Mouse (Mus musculus): ENCODE results near the gene Dhx9. TPM values are rescaled to one million over a fixed set of nuclear protein-coding genes. Genes with fewer than 3 reads are reported as not detected.
"Not testable (repeated sequence)": the region's sequence is repeated elsewhere in the genome, so short reads cannot be mapped to it uniquely, and the experiment has no call there.

Dhx9 gene
- polyA plus RNA-seq, 1 experiment from 2014 or later = 59.0 TPM

- H3K36me3 ChIP-seq (ENCODE audit: poor library complexity, severe bottlenecking) = no peaks in the 10 kb centered on the region
- H3K9me3 ChIP-seq (replicated peaks) = no peaks in the 10 kb centered on the region
- no peaks in the 10 kb centered on the region for H3K4me1 ChIP-seq
- no peak overlapping the region for H3K4me3 ChIP-seq
- H3K9ac ChIP-seq = no peak overlapping the region
- no peak overlapping the region for H3K27ac ChIP-seq
- H3K27me3 ChIP-seq = no peaks in the 10 kb centered on the region
- 90% methylated on average over 11 of the region's 11 CpGs for WGBS
- ATAC-seq = no peak
- no peak overlapping the region for H3K4me2 ChIP-seq
These were observed 49.9 kb downstream of the Dhx9 start for GRCm38 (mm10) chr1:153437536-153437935.

DNA sequence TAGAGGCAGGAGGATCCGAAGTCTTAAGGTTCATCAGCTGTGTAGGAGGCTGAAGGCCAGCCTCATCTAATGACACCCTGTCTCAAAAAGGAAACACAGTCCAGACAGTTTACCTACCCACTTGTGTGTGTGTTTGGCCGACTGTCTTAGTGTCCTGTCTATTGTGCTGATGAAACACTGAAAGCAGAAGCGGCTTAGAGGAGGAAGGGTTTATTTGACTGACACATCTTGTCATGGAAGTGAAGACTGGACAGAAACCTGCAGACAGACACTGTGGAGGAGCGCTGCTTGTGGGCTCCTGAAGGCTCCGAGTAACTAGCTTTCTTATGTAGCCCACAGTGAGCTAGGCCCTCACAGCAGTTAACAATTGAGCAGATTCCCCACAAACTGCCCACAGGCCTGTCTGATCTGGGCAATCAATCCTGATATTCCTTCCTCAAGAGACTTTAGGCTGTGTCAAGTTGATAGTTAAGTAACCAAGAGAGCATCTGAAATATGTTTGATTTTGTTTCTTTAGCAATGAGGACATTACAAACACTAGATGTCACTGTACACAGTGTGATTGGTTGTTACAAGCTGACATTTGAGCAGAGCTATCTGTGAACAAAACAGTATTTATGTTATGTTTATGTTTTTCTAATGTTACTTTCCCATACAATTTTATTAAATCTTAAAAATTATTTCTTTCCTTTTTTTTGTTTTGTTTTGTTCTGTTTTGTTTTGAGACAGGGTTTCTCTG is 53.4 kb downstream of the Dhx9 start:
- Histone ChIP-seq H3K27ac (no peak overlapping the region), H3K36me3 (ENCODE audit: poor library complexity, severe bottlenecking) (no peaks in the 10 kb centered on the region), H3K9me3 (replicated peaks) (no peaks in the 10 kb centered on the region), H3K4me3 (no peak overlapping the region), H3K27me3 (no peaks in the 10 kb centered on the region), H3K9ac (no peak overlapping the region), H3K4me1 (no peaks in the 10 kb centered on the region), H3K4me2 (no peak overlapping the region)
- no peak for ATAC-seq
- WGBS = 88% methylated on average over 5 of the region's 5 CpGs

- no peaks in the 10 kb centered on the region for H3K27me3 ChIP-seq
- ATAC-seq = no peak
These were observed 55.1 kb downstream of the Dhx9 start for GRCm38 (mm10) chr1:153432329-153432728.

GRCm38 (mm10) chr1:153431701-153432100 is 55.8 kb downstream of the Dhx9 start:
- no peak overlapping the region for H3K27ac ChIP-seq
- no peak overlapping the region for H3K9ac ChIP-seq
- WGBS = 90% methylated on average over 10 of the region's 10 CpGs
- no peak for ATAC-seq
- H3K27me3 ChIP-seq = peaks cover 6% of the 10 kb centered on the region; the same call in 1 of the 2 replicates
- H3K4me1 ChIP-seq = no peaks in the 10 kb centered on the region
- no peaks in the 10 kb centered on the region for H3K9me3 ChIP-seq (replicated peaks)
- H3K4me3 ChIP-seq = no peak overlapping the region
- no peak overlapping the region for H3K4me2 ChIP-seq
- no peaks in the 10 kb centered on the region for H3K36me3 ChIP-seq (ENCODE audit: poor library complexity, severe bottlenecking)

More at GRCm38 (mm10) chr1:153432329-153432728, 55.1 kb downstream of the Dhx9 start:
- Histone ChIP-seq H3K9me3 (replicated peaks) (no peaks in the 10 kb centered on the region), H3K9ac (no peak overlapping the region), H3K36me3 (ENCODE audit: poor library complexity, severe bottlenecking) (no peaks in the 10 kb centered on the region), H3K4me2 (no peak overlapping the region), H3K4me3 (no peak overlapping the region), H3K27ac (no peak overlapping the region), H3K4me1 (no peaks in the 10 kb centered on the region)
- 97% methylated on average over 2 of the region's 2 CpGs for WGBS

DNA sequence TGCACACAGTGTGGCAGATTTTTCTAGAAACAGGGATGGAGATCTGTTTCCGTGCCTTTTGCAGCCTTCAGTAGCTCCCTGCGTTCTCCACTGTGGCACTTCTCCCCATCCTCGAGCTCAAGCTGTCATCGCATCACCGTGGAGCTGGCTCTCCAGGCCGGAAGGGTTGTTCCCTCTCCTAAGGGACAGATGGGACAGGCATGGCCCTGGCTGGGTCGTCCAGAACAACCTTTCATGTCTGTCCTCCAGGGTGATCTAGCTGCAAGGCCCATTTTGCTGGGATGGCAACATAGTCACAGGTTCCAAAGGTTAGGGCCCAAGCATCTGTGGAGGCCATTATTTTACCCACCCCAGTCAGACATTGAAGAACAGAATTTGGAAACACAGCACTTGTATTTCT is 56.3 kb downstream of the Dhx9 start:
- peaks cover 10% of the 10 kb centered on the region for H3K27me3 ChIP-seq
- H3K36me3 ChIP-seq (ENCODE audit: poor library complexity, severe bottlenecking) = no peaks in the 10 kb centered on the region
- H3K4me3 ChIP-seq = no peak overlapping the region
- H3K27ac ChIP-seq = no peak overlapping the region
- H3K9ac ChIP-seq = no peak overlapping the region
- ATAC-seq = no peak
- H3K4me2 ChIP-seq = no peak overlapping the region
- no peaks in the 10 kb centered on the region for H3K9me3 ChIP-seq (replicated peaks)
- 78% methylated on average over 7 of the region's 7 CpGs for WGBS
- H3K4me1 ChIP-seq = no peaks in the 10 kb centered on the region

GRCm38 (mm10) chr1:153424770-153425584 is 62.5 kb downstream of the Dhx9 start, which contains the start of gene Shcbp1l:
Gene Shcbp1l, plus strand, starts transcription at chr1:153425162.
- Histone ChIP-seq H3K4me1 (peaks cover 4% of the 10 kb centered on the region), H3K36me3 (ENCODE audit: poor library complexity, severe bottlenecking) (no peaks in the 10 kb centered on the region), H3K4me2 (peak within 1 kb of the TSS; percentile 96), H3K9ac (peak within 1 kb of the TSS; percentile 64), H3K27me3 (peaks cover 17% of the 10 kb centered on the region), H3K4me3 (peak within 1 kb of the TSS; percentile 56), H3K9me3 (replicated peaks) (no peaks in the 10 kb centered on the region), H3K27ac (no peak within 1 kb of the TSS)
- peak; percentile 93 for ATAC-seq
- 2% methylated on average over 60 of the region's 60 CpGs for WGBS

DNA sequence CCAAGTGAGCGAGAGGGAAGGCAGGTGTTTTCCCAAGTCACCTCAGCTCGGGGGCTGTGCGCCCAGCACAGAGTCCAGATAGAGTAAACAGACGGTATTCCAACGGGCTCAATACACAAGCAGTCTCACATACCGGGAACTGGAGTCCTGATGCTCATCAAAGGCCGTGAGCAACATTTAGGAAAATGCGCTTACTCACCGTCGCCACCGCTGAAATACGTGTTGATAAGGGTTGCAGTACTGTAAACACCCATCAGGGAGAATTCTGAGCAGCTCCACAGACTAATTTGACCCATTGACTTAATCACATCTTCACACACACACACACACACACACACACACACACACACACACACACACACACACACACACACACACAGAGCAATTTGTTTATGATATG is 63.2 kb downstream of the Dhx9 start:
- Histone ChIP-seq H3K27me3 (peaks cover 17% of the 10 kb centered on the region), H3K27ac (no peak overlapping the region), H3K36me3 (ENCODE audit: poor library complexity, severe bottlenecking) (no peaks in the 10 kb centered on the region), H3K4me3 (peak overlapping the region; percentile 56), H3K4me1 (peaks cover 4% of the 10 kb centered on the region), H3K9me3 (replicated peaks) (no peaks in the 10 kb centered on the region), H3K9ac (peak overlapping the region; percentile 64; the same call in 1 of the 2 replicates), H3K4me2 (peak overlapping the region; percentile 96)
- ATAC-seq = peak; percentile 20; the same call in 1 of the 2 replicates
- 41% methylated on average over 12 of the region's 12 CpGs for WGBS

DNA sequence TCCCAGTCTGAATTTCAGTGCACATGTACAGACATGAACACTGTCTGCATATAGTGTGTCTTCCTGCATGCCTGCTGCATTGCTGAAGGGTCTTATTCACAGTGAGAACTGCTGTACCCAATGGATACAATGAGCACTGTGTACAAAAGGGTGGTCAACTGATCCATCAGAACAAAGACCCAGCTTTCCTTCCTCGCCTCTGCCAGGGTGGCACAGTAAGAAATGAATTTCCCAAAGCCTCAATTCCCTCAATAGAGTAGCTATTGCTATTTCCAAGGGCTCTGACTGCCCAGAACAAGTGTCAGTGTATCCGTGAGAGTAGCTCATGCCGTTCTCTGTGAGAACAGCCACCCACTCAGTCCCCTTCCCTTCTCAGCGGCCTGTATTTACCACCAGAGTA is 69.7 kb downstream of the Dhx9 start:
- not testable (repeated sequence) for H3K36me3 ChIP-seq (ENCODE audit: poor library complexity, severe bottlenecking); H3K27ac ChIP-seq; H3K9me3 ChIP-seq (replicated peaks); H3K4me1 ChIP-seq; H3K4me2 ChIP-seq; H3K27me3 ChIP-seq; ATAC-seq; H3K4me3 ChIP-seq; H3K9ac ChIP-seq
- WGBS = 54% methylated on average over 4 of the region's 4 CpGs

DNA sequence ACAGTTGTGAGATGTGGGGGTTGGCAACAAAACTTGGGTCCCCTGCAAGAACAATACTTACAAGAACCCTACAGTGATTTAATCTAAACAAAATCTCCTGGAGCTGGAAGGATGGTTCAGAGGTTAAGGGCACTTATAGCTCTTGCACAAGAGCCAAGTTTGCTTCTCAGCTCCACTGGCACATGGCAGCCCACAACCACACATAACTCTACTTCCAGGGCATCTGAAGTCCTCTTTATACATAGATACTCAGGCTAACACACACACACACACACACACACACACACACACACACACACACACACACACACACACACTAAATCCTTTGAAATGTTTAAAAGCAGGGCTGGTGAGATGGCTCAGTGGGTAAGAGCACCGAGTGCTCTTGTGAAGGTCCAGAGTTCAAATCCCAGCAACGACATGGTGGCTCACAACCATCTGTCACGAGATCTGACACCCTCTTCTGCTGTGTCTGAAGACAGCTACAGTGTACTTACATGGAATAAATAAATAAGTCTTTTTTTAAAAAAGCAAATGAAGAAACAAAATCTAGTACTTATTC is 71.1 kb downstream of the Dhx9 start:
- H3K36me3 ChIP-seq (ENCODE audit: poor library complexity, severe bottlenecking); ATAC-seq; H3K27ac ChIP-seq; H3K27me3 ChIP-seq; H3K4me1 ChIP-seq; H3K9ac ChIP-seq; H3K4me3 ChIP-seq; H3K4me2 ChIP-seq; H3K9me3 ChIP-seq (replicated peaks): not testable (repeated sequence)
- 81% methylated on average over 3 of the region's 3 CpGs for WGBS

DNA sequence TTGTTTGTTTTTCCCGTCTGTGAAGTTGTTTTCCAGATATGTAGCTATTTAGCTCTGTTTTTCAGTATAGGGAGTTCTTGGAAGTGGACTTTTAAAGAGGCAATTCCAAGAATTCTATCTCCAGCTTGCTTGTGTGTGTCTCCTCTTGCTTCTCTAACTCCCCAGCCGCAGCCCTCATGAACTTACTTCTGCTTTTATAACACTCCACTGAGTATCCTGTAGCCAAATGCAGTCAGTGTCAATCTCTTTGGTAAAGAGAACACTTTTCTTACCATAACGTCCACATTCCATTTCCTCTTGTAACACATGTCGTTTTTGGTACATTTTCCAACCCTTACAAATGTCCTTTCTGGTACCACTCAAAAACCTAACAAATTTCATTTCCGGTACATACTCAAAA is 71.7 kb downstream of the Dhx9 start:
- H3K27ac ChIP-seq; H3K4me1 ChIP-seq; H3K9ac ChIP-seq; ATAC-seq; H3K9me3 ChIP-seq (replicated peaks); H3K27me3 ChIP-seq; H3K36me3 ChIP-seq (ENCODE audit: poor library complexity, severe bottlenecking); H3K4me2 ChIP-seq; H3K4me3 ChIP-seq: not testable (repeated sequence)
- 84% methylated on average over 2 of the region's 5 CpGs for WGBS

DNA sequence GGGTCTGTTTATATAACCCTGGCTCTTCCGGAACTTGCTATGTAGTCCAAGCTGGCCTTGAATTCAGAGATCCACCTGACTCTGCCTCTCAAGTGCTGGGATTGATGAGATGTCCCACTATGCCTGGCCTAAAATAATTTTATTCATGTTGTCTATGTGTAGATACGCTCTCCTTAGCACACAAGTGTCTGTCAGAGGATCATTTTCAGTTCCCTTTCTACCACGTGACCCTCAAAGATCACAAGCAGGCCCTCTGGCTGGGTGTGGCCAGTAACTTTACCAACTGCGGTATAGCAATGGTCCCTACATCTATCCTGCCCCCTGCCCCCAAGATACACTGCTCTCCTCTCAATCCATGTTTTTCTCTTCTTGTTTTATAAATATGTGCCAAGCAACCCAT is 72.5 kb downstream of the Dhx9 start:
- Histone ChIP-seq H3K4me1 (no peaks in the 10 kb centered on the region), H3K4me2 (no peak overlapping the region), H3K4me3 (no peak overlapping the region), H3K27me3 (no peaks in the 10 kb centered on the region), H3K9me3 (replicated peaks) (no peaks in the 10 kb centered on the region), H3K27ac (no peak overlapping the region), H3K36me3 (ENCODE audit: poor library complexity, severe bottlenecking) (no peaks in the 10 kb centered on the region), H3K9ac (no peak overlapping the region)
- no peak for ATAC-seq
- 93% methylated on average over 4 of the region's 4 CpGs for WGBS

- H3K9me3 ChIP-seq (replicated peaks); H3K4me3 ChIP-seq; H3K4me1 ChIP-seq; ATAC-seq; H3K27ac ChIP-seq; H3K36me3 ChIP-seq (ENCODE audit: poor library complexity, severe bottlenecking); H3K9ac ChIP-seq; H3K27me3 ChIP-seq; H3K4me2 ChIP-seq: not testable (repeated sequence)
- WGBS = 91% methylated on average over 24 of the region's 24 CpGs
These were observed 73.2 kb downstream of the Dhx9 start for GRCm38 (mm10) chr1:153414114-153414723.

All from forebrain, embryonic 13.5 days (tissue).